Mouse (Mus musculus): ENCODE measurements around the gene Mrpl12.

- no peak for TF ChIP-seq ZKSCAN1 (IDR thresholded peaks at IDR 0.05; ENCODE audit: borderline replicate concordance, low read depth, low read length)
- no peak; the same call in 1 of the 2 replicates for TF ChIP-seq POLR2A (IDR thresholded peaks at IDR 0.05; ENCODE audit: low read depth, low read length)
- no peak for TF ChIP-seq ZC3H11A (IDR thresholded peaks at IDR 0.05; ENCODE audit: low read depth, low read length)
- no peak for TF ChIP-seq JUN (IDR thresholded peaks at IDR 0.05; ENCODE audit: insufficient read depth, low read depth, low read length)
- TF ChIP-seq E2F4 (IDR thresholded peaks at IDR 0.05; ENCODE audit: insufficient replicate concordance, low read depth, low read length): no peak
- TF ChIP-seq MYC (IDR thresholded peaks at IDR 0.05; ENCODE audit: low read depth, low read length): no peak
- no peak for TF ChIP-seq ELF1 (IDR thresholded peaks at IDR 0.05; ENCODE audit: low read depth, low read length)
- TF ChIP-seq CTCF (conservative IDR thresholded peaks at IDR 0.05 in 1 of 2, IDR thresholded peaks at IDR 0.05 in 1 of 2; ENCODE audit: low read depth in 2 of 2, low read length in 2 of 2): no peak
- TF ChIP-seq BHLHE40 (IDR thresholded peaks at IDR 0.05; ENCODE audit: low read depth, low read length): no peak
Observed at GRCm38 (mm10) chr11:120437857-120438385, 46.5 kb upstream of the Mrpl12 start.
